ENCODE assay signal across 10 mouse cellular contexts in genomic region chr9:104845226-104845930, GRCm38 (mm10).
"Had no signal": no experiment of that assay in that cellular context is flagged by ENCODE, and none has a peak within 500 bp of the region (broad histone marks: within the 10 kb centered on the region; RNA-seq: fewer than 3 reads in every experiment).

No protein-coding gene starts in this region.

- DNase-seq: kidney, postnatal 14 days; kidney, postnatal 4 days; left cerebral cortex, postnatal 4 days; liver, postnatal 0 days; lung, embryonic 14.5 days; right cerebral cortex, adult 18-20 months; right cerebral cortex, postnatal 14 days; right cerebral cortex, postnatal 4 days; spleen, adult 18-20 months; thymus, postnatal 25 days had no signal
